Mouse (Mus musculus) hindbrain, embryonic 12.5 days (tissue): ENCODE measurements around the gene Rac1. TPM values are rescaled to one million over a fixed set of nuclear protein-coding genes. Genes with fewer than 3 reads are reported as not detected.

Experiments
- ATAC-seq: fragments of 200-750 bp; cut with Nextera tagmentation; 2 replicates; pipeline ENCODE4 v1.8.0; 2017; ENCODE audit warnings: moderate TSS enrichment; ENCODE audit not compliant: low FRiP score
- H3K27ac ChIP-seq: fragments of 300-500 bp; sonication (generic); 2 replicates; pipeline ENCODE4 v1.5.1; 2016; ENCODE audit warnings: mild to moderate bottlenecking
- H3K27me3 ChIP-seq: fragments of 300-500 bp; sonication (generic); 2 replicates; pipeline ENCODE4 v1.6.1; 2016; ENCODE audit warnings: mild to moderate bottlenecking
- H3K36me3 ChIP-seq: fragments of 300-500 bp; sonication (generic); 2 replicates; pipeline ENCODE4 v1.6.1; 2016; ENCODE audit warnings: mild to moderate bottlenecking
- H3K4me1 ChIP-seq: fragments of 300-500 bp; sonication (generic); 2 replicates; pipeline ENCODE4 v1.6.1; 2016
- H3K4me2 ChIP-seq: fragments of 300-500 bp; sonication (generic); replicated peaks from 2 replicates; pipeline ENCODE4 v1.6.1; 2016; ENCODE audit warnings: mild to moderate bottlenecking
- H3K4me3 ChIP-seq: fragments of 300-500 bp; sonication (generic); 2 replicates; pipeline ENCODE4 v1.5.1; 2016; ENCODE audit warnings: mild to moderate bottlenecking
- H3K9ac ChIP-seq: fragments of 300-500 bp; sonication (generic); 2 replicates; pipeline ENCODE4 v1.6.1; 2016; ENCODE audit warnings: mild to moderate bottlenecking, moderate library complexity
- H3K9me3 ChIP-seq: fragments of 300-500 bp; sonication (generic); replicated peaks from 2 replicates; pipeline ENCODE4 v1.6.1; 2016; ENCODE audit warnings: mild to moderate bottlenecking
- WGBS: fragments of 180-500 bp; shearing (Covaris S2); methylation state at CpG from one replicate; pipeline ENCODE4 v1.1.7; 2016; 5-methylcytosine and 5-hydroxymethylcytosine counted together
- polyA plus RNA-seq: library from polyadenylated mRNA; unstranded; fragments of >200 nt; fragmentation: Nextera tagmentation; extraction: Ambion mirVana; gene quantifications from 2 replicates; pipeline ENCODE4 v1.2.1, GENCODE M21; 2016

The Rac1 gene
- polyA plus RNA-seq, 1 experiment from 2014 or later = 411 TPM

DNA sequence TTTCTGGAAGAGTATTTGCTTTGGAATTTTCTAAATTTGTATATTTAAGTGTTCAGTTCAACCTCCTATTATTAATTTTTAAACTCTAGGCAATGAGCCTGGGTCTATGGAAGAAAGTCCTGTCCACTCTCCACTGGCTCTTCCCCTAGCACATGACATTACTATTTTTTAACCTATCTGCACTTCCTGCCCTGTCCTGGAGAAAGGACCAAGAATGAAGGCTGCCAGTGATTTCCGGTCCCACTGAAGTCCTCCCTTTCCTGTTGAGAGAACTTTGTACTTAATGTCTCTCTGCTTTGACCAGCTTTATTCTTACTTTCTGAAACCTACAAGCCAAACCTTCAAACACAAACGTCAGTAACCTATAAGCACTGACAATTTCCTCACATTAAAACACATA, 7.4 kb downstream of the Rac1 start:
- peaks cover 13% of the 10 kb centered on the region for H3K36me3 ChIP-seq
- no peaks in the 10 kb centered on the region for H3K9me3 ChIP-seq
- WGBS = 85% methylated on average over 2 of the region's 2 CpGs
- ATAC-seq = no peak
- no peak overlapping the region for H3K4me3 ChIP-seq
- H3K27me3 ChIP-seq = no peaks in the 10 kb centered on the region
- H3K27ac ChIP-seq = no peak overlapping the region
- H3K4me2 ChIP-seq = no peak overlapping the region
- no peak overlapping the region for H3K9ac ChIP-seq
- H3K4me1 ChIP-seq = peaks cover 10% of the 10 kb centered on the region

DNA sequence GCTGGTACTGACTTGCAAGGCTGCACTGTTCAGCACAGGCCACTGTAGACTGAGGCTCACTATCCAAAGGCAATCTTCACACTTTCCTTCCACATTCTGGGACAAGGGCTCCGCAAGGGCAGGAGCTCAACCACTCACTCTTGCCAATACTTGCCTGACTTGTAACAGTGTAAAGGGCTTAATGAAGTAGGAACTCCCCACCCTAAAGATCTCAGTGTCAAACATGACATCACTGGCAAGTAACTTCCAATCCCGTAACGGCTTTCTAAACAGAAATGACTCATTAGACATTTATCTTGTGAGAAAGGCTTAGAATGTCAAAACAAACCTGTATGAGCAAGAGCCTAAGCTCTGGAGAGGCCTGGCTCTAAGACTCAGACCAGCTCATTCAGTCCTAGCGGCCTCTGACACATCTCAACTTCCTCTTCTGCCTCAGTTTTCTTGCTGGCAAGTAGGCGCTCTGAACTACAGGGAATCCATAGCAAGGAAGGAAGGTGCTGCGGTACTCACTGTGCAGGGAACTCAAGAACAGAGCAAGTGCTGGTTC, 9.7 kb downstream of the Rac1 start:
- Histone ChIP-seq H3K9ac (no peak overlapping the region; the same call in 1 of the 2 replicates), H3K27ac (no peak overlapping the region), H3K9me3 (no peaks in the 10 kb centered on the region), H3K4me3 (no peak overlapping the region), H3K27me3 (no peaks in the 10 kb centered on the region), H3K36me3 (peaks cover 35% of the 10 kb centered on the region), H3K4me2 (no peak overlapping the region), H3K4me1 (no peaks in the 10 kb centered on the region)
- 94% methylated on average over 6 of the region's 6 CpGs for WGBS
- ATAC-seq = no peak

DNA sequence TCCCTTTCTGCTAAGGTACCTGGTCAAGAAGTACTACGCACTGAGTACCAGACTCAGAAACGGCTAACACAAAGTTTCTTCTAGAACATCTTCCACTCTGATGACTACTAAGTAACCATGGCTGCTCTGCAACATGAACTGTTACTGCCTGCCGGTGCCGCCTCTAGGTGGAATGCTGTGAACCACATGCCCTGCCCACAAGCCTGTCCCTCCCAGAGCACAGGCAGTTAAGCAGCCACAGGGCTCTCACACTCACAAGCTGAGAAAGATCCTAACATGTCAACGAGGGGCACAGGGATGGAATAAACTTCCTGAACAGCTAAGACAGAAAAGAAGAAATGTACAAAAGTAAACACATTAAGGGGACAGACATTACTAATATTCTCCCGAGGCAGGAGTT, 10.4 kb downstream of the Rac1 start:
- no peak overlapping the region for H3K4me2 ChIP-seq
- no peak overlapping the region for H3K27ac ChIP-seq
- H3K4me1 ChIP-seq = no peaks in the 10 kb centered on the region
- no peaks in the 10 kb centered on the region for H3K27me3 ChIP-seq
- whole genome bisulfite sequencing = 83% methylated on average over 6 of the region's 6 CpGs
- H3K36me3 ChIP-seq = peaks cover 40% of the 10 kb centered on the region
- no peak overlapping the region for H3K4me3 ChIP-seq
- no peaks in the 10 kb centered on the region for H3K9me3 ChIP-seq
- no peak overlapping the region for H3K9ac ChIP-seq
- no peak for ATAC-seq

DNA sequence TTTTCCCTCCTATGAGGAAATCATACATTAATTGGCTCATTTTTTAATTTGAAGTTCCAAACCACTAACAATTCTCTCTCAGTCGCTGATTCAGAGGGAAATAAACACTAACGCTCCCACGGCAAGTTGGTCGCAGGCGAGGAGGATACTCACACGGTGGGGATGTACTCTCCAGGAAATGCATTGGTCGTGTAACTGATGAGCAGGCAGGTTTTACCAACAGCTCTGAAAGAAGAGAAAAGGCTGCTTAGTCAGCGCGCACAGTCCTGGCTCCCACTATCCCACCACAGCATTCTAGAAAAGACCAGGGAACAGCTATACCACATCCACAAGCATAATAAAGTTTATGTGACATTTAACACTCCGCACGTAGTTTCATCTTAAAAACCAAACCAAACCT, 10.8 kb downstream of the Rac1 start:
- Histone ChIP-seq H3K9me3 (no peaks in the 10 kb centered on the region), H3K4me3 (no peak overlapping the region), H3K9ac (no peak overlapping the region), H3K27me3 (no peaks in the 10 kb centered on the region), H3K36me3 (peaks cover 44% of the 10 kb centered on the region), H3K4me2 (no peak overlapping the region), H3K4me1 (no peaks in the 10 kb centered on the region), H3K27ac (no peak overlapping the region)
- no peak for ATAC-seq
- 94% methylated on average over 11 of the region's 11 CpGs for WGBS

DNA sequence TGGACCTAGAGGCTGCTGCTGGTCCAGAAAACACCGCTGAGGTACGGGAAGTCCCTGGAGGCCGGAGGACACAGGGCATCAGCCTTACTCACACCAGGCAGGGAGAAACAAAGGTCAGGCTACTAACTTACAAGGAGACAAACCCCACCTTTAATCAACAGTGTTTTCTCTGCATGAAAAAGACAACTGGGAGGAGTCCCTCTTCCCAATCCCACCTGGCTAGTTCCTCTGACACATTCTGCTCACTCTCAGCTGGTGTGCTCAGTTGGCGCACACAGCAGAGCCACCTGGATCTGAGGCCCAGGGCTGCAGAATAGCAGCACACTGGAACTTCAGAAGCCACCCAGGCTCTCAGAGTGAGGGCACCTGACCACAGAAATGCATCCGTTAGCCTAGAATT, 13.0 kb downstream of the Rac1 start:
- H3K4me3 ChIP-seq = no peak overlapping the region
- no peak overlapping the region for H3K4me2 ChIP-seq
- H3K9me3 ChIP-seq = no peaks in the 10 kb centered on the region
- WGBS = 95% methylated on average over 5 of the region's 5 CpGs
- no peaks in the 10 kb centered on the region for H3K27me3 ChIP-seq
- H3K36me3 ChIP-seq = peaks cover 62% of the 10 kb centered on the region
- H3K27ac ChIP-seq = no peak overlapping the region
- H3K4me1 ChIP-seq = 0 out of 2 replicates have a peak, but pooled peaks cover 4% of the 10 kb centered on the region
- no peak for ATAC-seq
- no peak overlapping the region for H3K9ac ChIP-seq

DNA sequence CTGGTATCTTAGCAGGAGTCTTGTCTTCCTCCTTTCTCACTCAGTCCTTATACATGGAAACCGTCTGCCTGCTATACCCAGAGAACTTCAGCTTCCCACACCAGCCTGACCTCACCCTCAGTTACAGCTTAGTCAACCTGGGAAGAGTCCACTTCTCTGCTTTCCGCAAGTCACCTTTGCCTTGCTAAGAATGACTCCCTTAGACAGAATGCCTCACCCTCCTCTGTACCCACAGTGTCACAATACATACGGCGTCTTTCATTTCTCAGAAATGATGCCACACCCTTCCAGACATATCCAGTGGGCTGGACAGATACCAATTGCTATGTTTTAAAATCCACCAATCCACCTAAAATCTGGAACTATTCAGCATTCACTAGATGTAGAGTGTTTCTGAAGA, 15.5 kb downstream of the Rac1 start:
- Histone ChIP-seq H3K27me3 (no peaks in the 10 kb centered on the region), H3K27ac (no peak overlapping the region), H3K9ac (no peak overlapping the region), H3K4me3 (no peak overlapping the region), H3K9me3 (no peaks in the 10 kb centered on the region), H3K36me3 (peaks cover 70% of the 10 kb centered on the region), H3K4me1 (peaks cover 14% of the 10 kb centered on the region), H3K4me2 (no peak overlapping the region)
- 92% methylated on average over 4 of the region's 4 CpGs for WGBS
- ATAC-seq = no peak

DNA sequence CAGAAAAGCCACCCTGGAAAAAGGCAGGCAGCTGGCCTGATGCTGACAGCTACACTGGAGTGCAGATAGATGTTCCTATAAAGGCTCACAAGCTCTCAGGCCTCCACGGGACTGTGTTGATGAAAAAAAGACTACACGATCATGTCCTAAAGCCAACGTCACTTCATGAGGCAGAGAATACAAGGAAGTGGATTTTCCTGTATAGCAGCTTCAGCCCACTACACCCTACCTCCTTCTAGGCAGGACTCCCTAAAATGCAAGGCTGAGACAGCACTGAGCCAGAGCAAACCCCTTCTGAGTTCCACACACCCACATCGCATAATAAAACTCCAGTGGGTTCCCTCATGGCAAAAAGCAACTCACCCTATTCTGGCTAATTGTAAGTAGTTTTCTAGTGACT, 16.3 kb downstream of the Rac1 start:
- H3K27me3 ChIP-seq = no peaks in the 10 kb centered on the region
- no peak for ATAC-seq
- peaks cover 14% of the 10 kb centered on the region for H3K4me1 ChIP-seq
- no peaks in the 10 kb centered on the region for H3K9me3 ChIP-seq
- 93% methylated on average over 4 of the region's 4 CpGs for WGBS
- H3K4me2 ChIP-seq = no peak overlapping the region
- no peak overlapping the region for H3K9ac ChIP-seq
- peaks cover 70% of the 10 kb centered on the region for H3K36me3 ChIP-seq
- no peak overlapping the region for H3K4me3 ChIP-seq
- no peak overlapping the region for H3K27ac ChIP-seq

DNA sequence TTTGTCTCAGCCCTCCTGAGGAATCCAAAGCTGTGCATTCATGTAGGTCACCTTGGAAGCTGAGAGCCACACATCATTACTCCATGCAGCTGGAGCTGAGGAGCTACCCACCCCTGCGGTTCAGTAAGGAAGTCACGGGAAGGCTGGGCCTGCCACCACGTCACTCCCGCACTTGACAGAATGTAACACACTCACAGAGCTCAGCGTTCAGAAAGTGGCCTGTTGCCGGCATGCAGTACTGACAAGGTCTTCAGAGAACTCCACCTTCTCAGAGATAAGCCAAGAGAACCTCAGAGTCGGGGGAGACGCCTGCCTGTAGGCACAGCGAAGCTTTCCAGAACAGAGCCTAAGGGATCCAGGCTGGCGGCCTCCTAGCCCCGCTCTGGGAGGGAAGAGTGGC, 18.1 kb downstream of the Rac1 start:
- Histone ChIP-seq H3K27ac (no peak overlapping the region), H3K9ac (no peak overlapping the region), H3K36me3 (peaks cover 67% of the 10 kb centered on the region), H3K4me3 (no peak overlapping the region), H3K4me1 (peaks cover 14% of the 10 kb centered on the region), H3K4me2 (no peak overlapping the region), H3K9me3 (no peaks in the 10 kb centered on the region), H3K27me3 (no peaks in the 10 kb centered on the region)
- no peak for ATAC-seq
- WGBS = 79% methylated on average over 11 of the region's 11 CpGs

DNA sequence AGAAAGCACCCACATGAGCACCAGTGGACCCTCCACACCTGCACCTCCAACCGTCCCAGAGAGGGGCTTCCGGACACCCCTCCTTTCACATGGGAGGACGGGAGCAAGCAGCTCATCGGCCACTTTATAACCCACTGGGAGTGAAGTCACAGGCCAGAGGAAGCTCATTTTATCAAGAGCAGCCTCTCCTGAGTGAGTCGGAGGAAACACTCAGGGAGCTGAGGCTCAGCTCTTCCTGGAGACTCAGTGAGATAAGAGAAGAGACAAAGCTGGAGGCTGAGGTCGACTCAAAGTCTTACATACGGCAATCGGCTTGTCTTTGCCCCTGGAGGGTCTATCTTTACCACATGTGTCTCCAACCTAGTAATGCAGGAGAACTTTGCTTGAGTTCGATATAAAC, 18.5 kb downstream of the Rac1 start:
- H3K27ac ChIP-seq = no peak overlapping the region
- 86% methylated on average over 9 of the region's 9 CpGs for WGBS
- no peak for ATAC-seq
- no peaks in the 10 kb centered on the region for H3K9me3 ChIP-seq
- H3K27me3 ChIP-seq = no peaks in the 10 kb centered on the region
- no peak overlapping the region for H3K4me3 ChIP-seq
- no peak overlapping the region for H3K4me2 ChIP-seq
- peaks cover 67% of the 10 kb centered on the region for H3K36me3 ChIP-seq
- no peak overlapping the region for H3K9ac ChIP-seq
- H3K4me1 ChIP-seq = peaks cover 14% of the 10 kb centered on the region

DNA sequence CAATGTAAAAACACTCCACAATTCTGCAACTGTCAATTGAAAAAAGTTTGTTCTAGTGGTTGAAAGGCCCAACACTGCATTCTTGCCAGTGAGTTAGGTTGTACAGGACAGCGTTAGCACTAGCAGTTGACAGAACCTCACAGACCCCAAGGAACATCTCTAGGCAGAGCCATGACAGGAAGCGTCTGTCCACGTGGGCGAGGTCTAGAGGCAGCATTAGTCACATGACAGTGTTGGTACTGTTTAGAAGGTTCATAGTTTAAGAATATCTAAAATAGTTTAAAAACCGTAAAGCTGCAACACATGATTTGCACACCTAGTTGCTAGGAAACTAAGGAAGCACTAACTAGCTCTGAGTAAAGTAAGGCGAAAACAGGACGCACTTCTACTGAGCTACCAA, 22.3 kb downstream of the Rac1 start:
- Histone ChIP-seq H3K4me2 (no peak overlapping the region), H3K36me3 (peaks cover 66% of the 10 kb centered on the region), H3K4me1 (peaks cover 11% of the 10 kb centered on the region), H3K27me3 (no peaks in the 10 kb centered on the region), H3K4me3 (no peak overlapping the region), H3K9ac (no peak overlapping the region), H3K27ac (no peak overlapping the region), H3K9me3 (no peaks in the 10 kb centered on the region)
- ATAC-seq = no peak
- 91% methylated on average over 7 of the region's 7 CpGs for WGBS

DNA sequence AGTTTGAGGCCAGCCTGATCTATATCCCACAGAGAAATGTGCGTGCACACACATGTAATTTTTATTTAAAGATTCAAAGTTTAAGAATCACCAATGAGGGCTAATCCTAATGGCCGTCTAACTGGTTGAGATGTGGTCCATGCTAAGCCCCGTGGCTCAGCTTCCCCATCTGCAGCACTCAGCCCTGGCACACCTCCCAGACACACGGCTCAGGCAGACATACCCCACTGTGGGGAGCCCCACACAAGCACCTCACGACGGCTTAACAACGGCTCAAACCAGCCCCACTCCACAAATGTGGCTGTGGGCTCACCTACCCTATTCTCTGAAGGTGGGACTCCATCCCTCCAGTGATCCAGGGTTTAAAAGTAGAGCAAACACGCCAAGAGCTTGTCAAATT, 22.8 kb downstream of the Rac1 start:
- no peak overlapping the region for H3K9ac ChIP-seq
- H3K4me2 ChIP-seq = no peak overlapping the region
- peaks cover 63% of the 10 kb centered on the region for H3K36me3 ChIP-seq
- no peak overlapping the region for H3K4me3 ChIP-seq
- 92% methylated on average over 8 of the region's 8 CpGs for WGBS
- H3K9me3 ChIP-seq = no peaks in the 10 kb centered on the region
- no peak overlapping the region for H3K27ac ChIP-seq
- ATAC-seq = no peak
- H3K4me1 ChIP-seq = peaks cover 11% of the 10 kb centered on the region
- H3K27me3 ChIP-seq = no peaks in the 10 kb centered on the region

DNA sequence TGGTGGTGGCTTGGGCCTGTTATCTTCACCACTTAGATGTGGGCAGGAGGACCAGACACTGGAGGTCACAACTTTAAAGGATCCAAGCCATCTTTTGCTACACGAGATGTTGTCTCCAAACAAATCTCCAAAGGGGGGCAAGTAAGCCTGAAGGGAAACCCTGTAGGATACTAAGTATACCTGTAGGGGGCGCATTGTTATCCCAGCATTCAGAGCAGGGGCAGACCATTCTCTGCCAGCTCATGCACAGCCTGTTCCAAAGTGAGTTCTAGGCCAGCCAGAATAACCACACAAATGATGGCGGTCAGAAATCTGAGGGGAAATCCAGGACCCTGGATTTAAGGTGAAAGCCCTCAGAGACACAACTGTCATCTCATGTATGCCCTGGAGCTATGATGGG, 23.4 kb downstream of the Rac1 start:
- no peak overlapping the region for H3K4me3 ChIP-seq
- peaks cover 11% of the 10 kb centered on the region for H3K4me1 ChIP-seq
- no peak overlapping the region for H3K27ac ChIP-seq
- no peak for ATAC-seq
- no peaks in the 10 kb centered on the region for H3K27me3 ChIP-seq
- no peak overlapping the region for H3K4me2 ChIP-seq
- no peak overlapping the region for H3K9ac ChIP-seq
- peaks cover 65% of the 10 kb centered on the region for H3K36me3 ChIP-seq
- WGBS = 74% methylated on average over 3 of the region's 3 CpGs
- H3K9me3 ChIP-seq = no peaks in the 10 kb centered on the region

DNA sequence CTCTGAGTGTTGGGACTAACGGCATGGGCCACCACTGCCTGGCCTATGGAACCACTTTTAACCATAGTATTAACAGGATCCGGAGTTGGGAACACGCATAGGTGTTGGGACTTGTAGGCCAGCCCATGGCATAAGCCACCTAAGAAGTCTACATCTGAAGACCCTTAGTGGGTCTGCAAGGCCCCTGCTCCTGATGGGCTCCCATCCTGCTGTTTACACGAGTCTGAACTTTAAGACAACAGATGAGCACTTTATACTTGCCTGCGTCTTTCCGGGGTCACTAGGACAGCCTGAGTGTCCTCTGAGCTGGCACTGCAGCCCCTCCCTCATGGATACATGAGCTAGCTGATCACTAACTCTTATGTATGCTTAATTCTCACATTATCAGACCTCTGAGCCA, 24.1 kb downstream of the Rac1 start:
- Histone ChIP-seq H3K4me3 (no peak overlapping the region), H3K4me2 (no peak overlapping the region), H3K27ac (no peak overlapping the region), H3K27me3 (no peaks in the 10 kb centered on the region), H3K9ac (no peak overlapping the region), H3K36me3 (peaks cover 72% of the 10 kb centered on the region), H3K4me1 (peaks cover 11% of the 10 kb centered on the region), H3K9me3 (no peaks in the 10 kb centered on the region)
- ATAC-seq = no peak
- 93% methylated on average over 6 of the region's 6 CpGs for WGBS
